Mouse (Mus musculus) CD4-positive helper T cell, adult 2 months (primary cell): Measurements from ENCODE around the gene Ascl3.

Source experiments
- DNase-seq: peaks from one replicate; pipeline ENCODE4 v3.0.0-alpha.2; 2012; ENCODE audit warnings: low read depth, missing footprints, low spot score

Gene Ascl3

DNA sequence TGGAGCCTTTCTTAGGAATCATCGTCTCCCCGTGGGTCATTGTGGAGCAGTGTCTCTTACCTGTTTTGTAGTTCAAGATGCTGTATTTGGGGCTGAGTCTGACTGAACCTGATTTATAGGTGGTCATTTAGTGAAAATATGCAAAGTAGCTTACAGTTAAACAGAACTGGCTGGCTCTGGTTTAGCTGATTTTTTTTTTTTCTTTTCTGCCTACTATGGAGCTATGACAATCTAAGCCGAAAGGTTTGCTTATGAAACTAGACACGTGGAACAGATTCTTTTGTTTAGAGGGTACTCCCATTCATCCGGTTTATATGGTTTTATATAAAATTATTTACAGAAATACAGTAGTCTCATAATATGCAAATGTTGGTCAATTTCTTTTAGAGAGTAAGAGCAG lies at the start of gene Ascl3:
Gene Ascl3 (minus strand): TSS at position 101 of the 400 bp plus-strand sequence.
- no peak for DNase-seq

DNA sequence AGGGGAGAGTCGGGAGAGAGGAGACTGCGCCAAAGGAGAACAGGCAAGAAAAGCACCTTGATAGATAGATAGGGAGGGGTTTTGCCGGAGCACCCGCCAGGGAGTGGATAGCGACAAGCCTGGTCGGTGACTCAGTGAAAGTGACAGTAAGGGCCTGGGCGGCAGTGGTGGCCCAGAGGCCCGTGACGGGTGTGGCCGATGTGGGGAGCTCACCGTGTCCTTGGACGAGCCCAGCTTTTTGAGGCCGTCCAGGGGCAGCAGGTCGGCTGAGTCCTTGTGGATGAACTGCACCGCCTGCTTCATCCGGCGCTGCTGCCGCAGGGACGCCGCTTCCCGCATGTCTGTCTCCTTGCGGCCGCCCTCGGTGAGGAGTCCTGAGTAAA lies 49.6 kb upstream of the Ascl3 start:
- no peak for DNase-seq

DNA sequence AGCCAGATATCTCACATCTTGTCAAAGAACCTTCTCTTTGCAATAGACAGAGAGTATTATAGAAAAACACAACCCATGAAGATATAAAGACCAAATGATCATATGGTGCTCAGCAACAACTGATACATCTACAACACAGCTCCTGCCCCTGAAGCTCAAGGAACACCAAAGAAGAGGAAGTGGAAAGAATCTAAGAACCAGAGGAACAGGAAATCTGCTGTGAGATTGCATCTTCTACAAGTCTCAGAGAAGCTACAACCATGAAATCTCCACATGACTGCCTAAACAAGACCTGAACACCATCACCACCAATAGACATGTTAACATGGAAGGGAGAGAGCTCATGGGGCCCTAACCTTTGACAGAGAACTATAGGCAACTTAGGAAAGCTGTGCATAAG lies 40.7 kb upstream of the Ascl3 start:
- DNase-seq = no peak

DNA sequence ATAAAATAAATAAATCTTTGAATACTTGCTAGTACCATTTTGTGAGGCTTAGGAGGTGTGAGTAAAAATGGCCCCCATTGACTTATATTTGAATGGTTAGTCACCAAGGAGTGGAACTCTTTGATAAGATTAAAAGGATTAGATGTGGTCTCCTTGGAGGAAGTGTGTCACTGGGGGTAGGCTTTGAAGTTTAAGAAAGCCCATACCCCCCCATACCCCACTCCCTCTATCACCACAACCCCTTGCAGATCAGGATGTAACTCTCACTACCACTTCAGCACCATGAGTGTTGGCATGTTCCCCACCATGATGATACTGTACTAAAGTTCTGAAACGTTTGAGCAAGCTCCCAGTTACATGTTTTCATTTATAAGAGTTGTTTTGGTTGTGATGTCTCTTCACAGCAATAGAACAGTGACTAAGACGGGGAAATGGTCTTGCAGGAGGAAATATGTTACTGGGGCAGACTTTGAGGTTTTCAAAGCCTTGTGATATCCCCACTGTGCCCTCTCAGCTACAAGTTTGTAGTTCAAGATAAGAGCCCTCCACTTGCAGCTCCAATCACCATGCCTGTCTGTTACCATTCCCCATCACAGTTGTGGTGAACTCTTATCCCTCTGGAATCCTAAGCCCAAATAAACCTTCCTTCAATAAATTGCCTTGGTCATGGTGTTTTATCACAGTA lies 37.3 kb upstream of the Ascl3 start:
- DNase-seq = peak; percentile 23

DNA sequence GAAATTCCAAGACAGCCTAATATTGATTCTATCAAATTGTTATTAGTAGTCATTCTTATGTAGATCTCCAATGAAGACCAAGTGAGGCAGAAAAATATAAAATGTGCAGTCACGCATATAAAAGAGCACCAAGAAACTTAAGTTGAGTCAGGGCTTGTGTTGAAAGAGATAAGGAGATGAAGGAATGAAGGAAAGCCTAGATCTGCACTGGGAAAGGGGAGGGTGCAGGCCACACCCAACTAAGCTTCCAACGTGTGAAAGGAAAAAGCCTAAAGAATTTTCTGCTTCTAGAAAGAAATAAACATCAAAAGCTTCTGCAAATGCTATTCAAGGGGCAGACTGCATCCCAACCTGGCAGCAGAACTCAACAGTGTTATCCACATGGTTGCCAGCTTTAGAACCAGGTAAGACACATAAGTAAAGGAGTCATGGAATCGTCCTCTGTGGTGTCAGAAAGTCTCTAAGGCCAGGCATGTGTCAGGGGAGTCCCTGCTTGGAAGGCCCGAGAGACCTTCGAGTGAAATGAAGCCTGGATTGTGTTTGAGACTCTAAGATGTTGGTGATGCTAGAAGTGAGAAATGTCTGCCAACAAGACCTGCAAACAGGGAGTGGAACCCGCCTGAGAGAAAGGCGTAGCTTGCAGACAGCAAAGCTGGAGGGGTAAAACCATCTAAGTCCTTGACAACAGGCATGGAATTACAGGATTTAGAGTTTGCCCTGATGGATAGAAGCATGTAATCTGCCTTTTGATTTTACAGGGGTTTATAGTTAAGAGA lies 36.2 kb upstream of the Ascl3 start:
- DNase-seq = no peak

DNA sequence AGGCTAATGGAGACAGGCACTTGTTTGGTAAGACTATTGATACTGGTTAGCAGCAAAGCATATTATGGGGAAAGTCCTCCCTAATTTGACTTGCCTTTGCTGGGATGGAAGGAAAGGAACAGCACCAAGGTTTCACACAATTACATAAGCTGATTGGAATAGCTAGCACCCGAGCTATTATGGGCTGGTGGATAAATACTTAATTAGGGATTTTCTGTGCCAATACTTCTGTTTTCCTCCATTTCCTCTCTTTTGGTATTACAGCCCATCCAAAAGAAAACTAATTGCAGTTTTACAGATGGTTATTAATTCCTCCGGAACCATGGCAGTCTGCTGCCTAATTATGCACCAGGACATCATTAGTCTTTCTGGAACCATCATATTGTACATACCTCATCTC lies 32.5 kb upstream of the Ascl3 start:
- DNase-seq = no peak

DNA sequence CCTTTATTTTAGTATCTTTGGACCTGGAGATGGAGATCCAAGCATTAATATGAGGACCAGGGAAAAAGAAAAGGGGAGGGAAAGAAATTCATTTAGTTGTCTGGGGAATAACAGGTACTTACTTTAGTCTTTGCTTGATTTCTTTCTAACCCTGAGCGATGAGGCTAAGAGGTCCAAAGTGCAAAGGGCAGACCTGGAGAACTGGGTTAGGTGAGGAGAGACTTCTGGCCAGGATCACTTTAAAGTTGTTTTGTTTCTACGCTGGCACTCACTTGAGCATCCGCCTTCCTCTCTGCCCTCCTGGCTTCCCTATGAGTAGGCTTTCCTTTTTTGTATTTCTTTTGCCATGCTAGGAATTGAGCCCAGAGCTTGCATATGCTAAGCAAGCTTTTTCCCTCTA lies 24.8 kb upstream of the Ascl3 start:
- DNase-seq = no peak

DNA sequence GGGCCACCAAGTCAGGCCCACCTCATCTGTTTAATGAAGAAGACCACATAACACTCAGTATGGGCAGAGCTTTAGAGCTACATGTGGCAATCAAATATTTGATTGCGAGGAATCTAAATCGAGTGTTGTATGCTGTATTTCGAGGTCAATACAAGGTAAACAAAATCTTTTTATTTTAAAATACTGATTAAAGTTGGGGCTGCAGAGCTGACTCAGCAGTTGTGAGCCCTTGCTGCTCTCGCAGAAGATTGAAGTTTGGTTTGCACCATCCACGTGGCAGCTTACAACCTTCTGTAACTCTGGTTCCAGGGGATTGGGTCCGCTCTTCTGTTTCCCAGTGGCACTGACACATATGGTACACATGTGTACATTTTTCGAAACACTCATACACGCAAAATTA lies 22.5 kb upstream of the Ascl3 start:
- no peak for DNase-seq

DNA sequence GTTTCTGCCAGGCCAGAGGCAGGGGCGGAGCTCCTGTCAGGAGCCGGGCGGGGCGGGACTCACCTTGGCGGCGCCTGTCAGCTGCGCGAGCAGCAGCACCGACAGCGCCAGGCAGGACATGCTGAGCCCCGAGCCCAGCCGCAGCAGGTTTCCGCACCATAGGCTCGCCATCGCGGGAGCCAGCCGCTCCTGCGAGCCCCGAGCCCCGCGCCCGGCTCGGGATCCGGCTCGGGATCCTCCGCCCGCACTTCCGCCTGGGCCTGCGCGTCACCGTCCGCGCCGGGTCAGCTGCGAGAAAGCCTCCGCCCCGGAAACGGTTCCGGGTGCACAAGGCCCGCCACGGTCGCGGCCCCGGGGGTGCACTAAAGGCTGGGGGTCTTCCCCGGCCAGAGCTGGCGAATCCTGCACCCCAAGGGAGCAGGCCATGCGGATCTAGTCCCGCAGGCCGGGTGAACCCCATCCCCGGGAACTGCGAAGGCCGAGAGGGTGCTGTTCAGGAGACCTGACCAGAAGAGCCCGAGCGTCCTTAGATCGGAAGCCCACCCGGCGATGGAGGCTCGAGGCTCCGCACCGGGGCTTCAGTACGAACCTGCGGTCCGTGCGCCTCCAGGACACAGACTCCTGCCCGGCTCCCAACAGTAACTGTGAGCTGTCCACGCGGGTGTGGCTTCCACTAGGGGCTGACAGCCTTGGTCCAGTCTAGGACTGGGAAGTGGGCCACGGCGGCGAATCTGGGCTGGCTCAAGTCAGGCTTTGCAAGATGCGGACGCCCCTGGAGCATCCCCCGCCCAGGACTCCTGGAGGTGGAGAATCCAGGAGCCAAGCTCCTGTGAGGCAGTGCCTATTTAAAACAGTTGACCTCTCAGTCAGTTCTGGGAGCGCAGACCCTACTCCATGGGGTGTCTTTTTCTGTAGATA lies 20.7 kb upstream of the Ascl3 start, which contains the start of gene Tmem9b:
Gene Tmem9b (minus strand): TSS at position 868 of the 918 bp plus-strand sequence.
- peak; percentile 87 for DNase-seq

DNA sequence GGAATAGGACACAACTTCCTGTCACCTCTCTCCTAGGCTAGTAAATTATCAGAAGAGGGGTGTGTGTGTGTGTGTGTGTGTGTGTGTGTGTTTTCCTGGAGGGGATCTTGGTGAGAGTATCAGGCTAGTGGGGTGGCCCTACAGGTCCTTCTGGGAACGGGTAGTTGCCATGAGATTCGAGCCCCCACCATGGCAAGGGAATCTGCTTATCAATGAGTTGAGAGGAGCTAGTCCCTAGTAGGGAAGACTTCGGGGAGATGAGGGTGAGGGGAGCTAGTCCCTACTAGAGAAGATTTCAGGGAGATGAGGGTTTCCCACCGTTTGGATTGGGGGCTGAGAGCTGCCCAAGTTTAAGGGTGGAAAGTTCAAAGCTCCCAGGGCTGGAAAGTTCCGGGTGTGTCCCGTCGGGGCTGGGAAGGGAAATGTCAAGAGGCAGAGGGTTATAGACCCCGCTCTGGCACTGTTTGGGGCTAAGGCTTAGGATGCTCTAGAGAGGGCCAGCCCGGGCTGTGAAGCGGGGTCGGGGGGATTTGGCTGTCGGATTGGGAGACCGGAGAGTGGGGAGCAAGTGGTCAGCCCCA lies 20.0 kb upstream of the Ascl3 start:
- peak; percentile 23 for DNase-seq

DNA sequence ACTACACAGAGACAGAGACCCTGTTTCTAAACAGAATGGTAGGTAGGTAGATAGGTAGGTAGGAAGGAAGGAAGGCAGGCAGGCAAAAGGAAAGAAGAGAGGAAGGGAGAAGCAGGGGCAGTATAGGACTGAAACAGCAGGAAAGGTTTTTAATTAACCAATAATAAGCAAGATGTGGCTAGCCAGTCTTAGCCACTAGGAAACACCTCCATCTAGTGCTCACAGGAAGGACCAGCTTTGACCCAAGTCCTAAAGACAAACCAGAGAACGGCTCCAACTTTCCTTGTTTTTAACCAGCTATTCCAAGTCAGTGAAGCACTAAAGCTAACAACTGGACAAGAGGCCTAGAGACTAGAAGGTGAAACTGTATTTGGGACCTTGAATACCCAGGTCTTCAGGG lies 16.2 kb upstream of the Ascl3 start:
- no peak for DNase-seq

DNA sequence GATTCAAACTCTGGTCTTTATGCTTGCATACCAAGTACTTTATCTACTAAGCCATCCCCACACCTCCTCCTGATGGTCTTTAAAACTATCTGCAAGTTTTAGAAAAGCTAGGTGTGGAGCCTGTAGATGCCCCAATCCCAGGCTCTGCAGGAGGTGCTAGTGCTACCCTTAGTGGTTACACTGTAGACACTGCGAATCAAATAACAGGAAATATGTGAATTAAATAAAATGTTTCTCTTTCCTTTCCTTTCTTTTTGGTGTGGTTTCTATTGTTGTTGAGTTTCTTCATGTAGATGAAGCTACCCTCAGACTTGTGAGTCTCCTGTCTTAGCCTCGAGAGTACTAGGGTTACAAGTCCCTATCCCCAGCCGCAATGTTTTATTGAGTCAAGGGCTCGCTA lies 10.2 kb upstream of the Ascl3 start:
- peak; percentile 71 for DNase-seq

DNA sequence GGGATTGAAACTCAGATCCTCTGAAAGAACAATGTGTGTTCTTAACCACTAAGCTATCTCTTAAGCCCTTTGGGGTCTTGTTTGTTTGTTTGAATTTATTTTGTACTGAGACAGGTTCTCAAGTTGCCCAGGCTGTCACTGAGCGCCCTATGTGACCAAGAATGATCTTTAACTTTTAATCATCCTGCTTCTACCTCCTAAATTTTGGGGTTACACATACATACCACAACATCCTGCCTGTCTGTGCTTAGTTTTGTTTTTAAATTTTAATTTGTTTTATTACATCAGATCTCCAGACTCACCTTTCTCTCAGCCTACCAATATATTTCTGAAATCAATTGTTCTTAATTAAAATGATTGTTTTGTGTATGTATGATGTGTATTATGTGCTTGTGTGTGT lies 9.5 kb upstream of the Ascl3 start:
- peak; percentile 41 for DNase-seq

DNA sequence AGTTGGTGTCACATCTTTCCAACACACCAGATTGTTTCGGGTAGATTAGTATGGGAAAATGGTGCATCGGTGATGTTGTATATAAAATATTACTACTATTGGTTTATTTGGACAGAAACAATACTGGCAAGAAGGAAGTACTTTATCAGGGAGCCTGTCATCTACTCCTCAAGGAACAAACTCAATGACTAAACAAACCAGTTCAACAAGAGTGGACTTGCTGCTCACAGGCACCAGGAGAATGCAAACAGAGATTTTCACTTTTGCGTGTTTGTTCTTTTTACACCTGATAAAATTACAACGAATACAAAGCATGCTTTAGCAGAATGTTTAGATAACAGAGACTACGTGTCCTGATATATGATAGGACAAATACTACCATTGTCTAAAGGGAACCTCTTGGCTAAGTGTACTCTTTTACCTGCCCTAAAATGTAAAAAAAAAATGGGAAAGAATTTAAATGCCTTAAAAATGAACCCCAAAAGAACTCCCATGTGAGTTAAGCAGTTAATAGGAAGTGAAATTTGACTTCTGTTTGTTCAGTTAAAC lies 8.4 kb upstream of the Ascl3 start:
- DNase-seq = no peak

DNA sequence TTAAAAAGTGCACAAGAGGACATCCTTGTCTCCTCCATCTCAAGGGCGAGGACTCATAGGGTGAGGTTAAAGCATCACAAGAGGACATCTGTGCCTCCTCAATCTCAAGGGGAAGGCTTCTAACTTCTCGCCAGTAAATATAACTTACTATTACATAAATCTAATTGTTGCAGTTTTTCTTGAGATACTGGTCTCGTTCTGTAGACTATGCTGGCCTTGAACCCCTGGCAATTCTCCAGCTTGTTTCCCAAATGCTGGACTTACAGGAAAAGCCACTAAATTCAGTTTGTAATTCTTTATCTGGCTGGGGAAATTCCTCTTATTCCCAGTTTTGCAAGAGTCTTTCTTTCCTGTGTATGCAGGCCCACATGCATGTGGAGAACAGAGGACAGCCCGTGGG lies 3.3 kb upstream of the Ascl3 start:
- DNase-seq = no peak

DNA sequence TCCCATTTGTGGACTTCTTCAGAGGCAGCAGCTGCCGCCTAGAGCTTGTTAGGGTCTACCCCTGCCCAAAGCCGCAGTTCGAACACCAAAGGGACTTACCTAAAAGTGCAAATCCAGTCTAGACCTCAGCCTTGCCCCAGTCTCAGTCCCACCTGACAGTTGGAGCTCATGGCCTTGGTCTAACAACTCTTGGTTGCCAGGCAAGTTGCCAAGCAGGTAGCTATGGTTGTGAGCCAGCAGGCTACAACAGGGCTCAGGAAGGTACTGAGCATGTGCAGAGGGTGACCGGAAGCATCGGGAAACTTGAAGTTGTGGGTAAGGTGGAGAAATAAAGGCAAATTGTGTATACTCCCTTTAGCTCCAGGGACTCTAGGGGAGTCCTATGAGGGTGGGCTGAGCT lies 7.8 kb downstream of the Ascl3 start, which contains the start of gene BC051019:
Gene BC051019 (minus strand): TSS at position 154 of the 400 bp plus-strand sequence.
- DNase-seq = no peak

DNA sequence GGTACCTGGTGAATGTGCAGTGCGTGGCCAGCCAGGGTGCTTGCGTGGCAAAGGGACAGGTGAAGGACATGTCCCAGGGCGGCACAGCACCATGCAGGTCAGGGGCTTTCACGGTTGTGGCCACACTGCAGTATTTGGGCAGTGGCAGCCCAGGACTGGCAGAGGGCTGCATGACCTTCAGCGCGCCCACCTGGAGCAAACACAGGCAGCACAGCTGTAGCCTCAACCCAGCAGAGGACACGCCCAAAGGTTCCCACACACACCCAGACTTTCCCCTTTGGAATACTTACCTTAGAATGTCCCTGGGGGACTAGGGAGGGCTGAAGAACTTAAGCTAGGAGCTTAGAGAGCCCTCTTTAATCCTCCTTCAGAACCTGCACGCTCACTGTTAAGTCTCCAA lies 8.4 kb downstream of the Ascl3 start:
- DNase-seq = no peak

DNA sequence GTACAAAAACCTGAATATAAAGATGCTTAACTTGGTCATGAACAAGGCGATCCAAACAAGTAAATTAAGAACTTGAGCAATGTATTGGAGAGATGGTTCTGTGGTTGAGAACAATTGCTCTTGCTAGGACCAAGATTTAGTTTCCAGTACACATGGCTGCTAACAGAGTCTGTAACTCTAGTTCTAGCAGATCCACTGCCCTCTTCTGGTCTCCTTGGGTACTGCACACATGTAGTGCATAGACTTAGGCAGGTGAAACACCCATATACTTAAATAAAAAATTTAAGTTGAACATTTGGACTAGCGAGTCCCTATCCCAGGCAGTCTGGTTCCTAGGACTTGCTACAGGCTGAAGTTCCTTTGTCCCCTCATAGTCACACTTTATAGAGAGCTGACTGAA lies 8.9 kb downstream of the Ascl3 start:
- no peak for DNase-seq

DNA sequence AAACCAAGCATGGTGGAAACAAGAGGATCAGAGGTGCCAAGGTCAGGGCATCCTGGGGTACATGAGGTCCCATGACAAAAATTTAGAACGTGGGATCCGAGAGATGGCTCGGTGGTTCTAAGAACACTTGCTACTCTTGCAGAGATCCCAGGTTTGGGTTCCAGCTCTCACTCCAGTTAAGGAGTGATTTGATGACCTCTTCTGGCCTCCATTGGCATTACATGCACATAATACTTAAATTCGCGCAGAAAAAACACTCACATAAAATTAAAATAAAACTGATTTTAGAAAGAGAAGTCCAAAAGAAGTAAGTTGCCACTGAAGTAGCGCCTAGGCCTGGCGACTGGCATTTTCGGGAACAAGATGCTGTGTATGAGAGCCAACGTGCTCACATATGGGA lies 12.2 kb downstream of the Ascl3 start:
- no peak for DNase-seq

DNA sequence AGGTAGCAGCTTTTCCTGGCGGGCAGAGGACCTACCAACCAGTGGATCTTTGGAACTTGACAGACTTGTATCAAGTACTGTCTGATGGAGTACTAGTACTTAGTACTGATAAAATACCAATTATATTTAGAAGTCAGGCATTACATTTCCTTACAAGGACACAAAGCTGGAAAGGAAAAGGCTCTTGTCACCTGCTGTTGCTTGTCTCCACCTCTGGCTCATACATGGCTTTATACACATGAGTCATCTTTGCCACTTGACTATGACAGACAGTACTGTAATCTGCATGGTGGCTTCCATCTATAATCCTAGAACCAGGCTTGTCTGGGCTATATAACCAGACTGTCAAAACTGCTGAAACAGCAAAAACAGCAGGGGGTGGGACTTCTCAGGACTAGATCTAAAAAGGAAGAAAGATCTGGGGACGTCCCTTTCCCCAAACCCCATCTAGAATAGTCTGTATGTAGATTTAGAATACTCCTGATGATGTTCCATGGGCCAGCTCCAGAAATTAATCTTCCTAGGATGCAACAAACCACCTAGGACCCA lies 18.0 kb downstream of the Ascl3 start:
- DNase-seq = no peak

DNA sequence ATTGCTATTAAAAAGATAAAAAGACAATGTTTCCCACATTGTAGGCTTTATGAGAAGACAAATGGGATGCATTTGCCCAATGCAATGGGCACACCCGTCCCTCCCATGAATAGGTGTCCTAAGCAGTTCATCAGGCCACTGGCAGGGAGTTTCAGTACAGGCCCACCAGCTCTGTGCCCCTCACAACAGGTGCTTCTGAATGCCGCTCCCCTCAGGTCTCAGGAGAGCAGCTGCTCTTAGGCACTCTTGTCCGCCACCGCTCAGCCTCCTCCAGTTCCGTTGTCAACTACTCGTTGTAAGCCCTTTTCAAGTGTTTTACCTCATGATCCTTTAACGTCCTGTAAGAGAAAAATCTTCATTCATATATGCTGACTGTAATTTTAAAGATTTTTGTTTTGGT lies 19.3 kb downstream of the Ascl3 start:
- no peak for DNase-seq
